Mouse (Mus musculus) kidney, adult 9 months (tissue): ENCODE measurements around the gene Snx9.
A peak's percentile ranks its signal among the peaks of the same experiment; 100 is the strongest.

ENCODE experiments used
- DNase-seq: peaks from one replicate; pipeline ENCODE4 v3.0.0; 2022

Gene Snx9

GRCm38 (mm10) chr17:5846101-5846500 lies 5.0 kb downstream of the Snx9 start:
- no peak for DNase-seq

GRCm38 (mm10) chr17:5848706-5849415 lies 7.7 kb downstream of the Snx9 start:
- peak; percentile 55 for DNase-seq

GRCm38 (mm10) chr17:5849421-5849910 lies 8.3 kb downstream of the Snx9 start:
- DNase-seq = peak; percentile 95

GRCm38 (mm10) chr17:5850031-5850430 lies 8.9 kb downstream of the Snx9 start:
- peak; percentile 32 for DNase-seq

GRCm38 (mm10) chr17:5850476-5850875 lies 9.3 kb downstream of the Snx9 start:
- DNase-seq = peak; percentile 24

- no peak for DNase-seq
Measured at GRCm38 (mm10) chr17:5853936-5854335, 12.8 kb downstream of the Snx9 start.

- DNase-seq = peak; percentile 29
Measured at GRCm38 (mm10) chr17:5855560-5855959, 14.4 kb downstream of the Snx9 start.

GRCm38 (mm10) chr17:5856426-5856825 lies 15.3 kb downstream of the Snx9 start:
- no peak for DNase-seq

GRCm38 (mm10) chr17:5857206-5857605 lies 16.1 kb downstream of the Snx9 start:
- no peak for DNase-seq

- DNase-seq = no peak
Measured at GRCm38 (mm10) chr17:5858209-5858608, 17.1 kb downstream of the Snx9 start.

- no peak for DNase-seq
Measured at GRCm38 (mm10) chr17:5862285-5862684, 21.2 kb downstream of the Snx9 start.

GRCm38 (mm10) chr17:5862869-5863268 lies 21.7 kb downstream of the Snx9 start:
- DNase-seq = no peak

GRCm38 (mm10) chr17:5863745-5864144 lies 22.6 kb downstream of the Snx9 start:
- peak; percentile 25 for DNase-seq

GRCm38 (mm10) chr17:5867456-5867855 lies 26.3 kb downstream of the Snx9 start:
- DNase-seq = no peak

GRCm38 (mm10) chr17:5868319-5869031 lies 27.3 kb downstream of the Snx9 start:
- peak; percentile 88 for DNase-seq

- DNase-seq = peak; percentile 59
Measured at GRCm38 (mm10) chr17:5869461-5869860, 28.3 kb downstream of the Snx9 start.

- DNase-seq = peak; percentile 16
Measured at GRCm38 (mm10) chr17:5870002-5870401, 28.9 kb downstream of the Snx9 start.

GRCm38 (mm10) chr17:5870696-5871095 lies 29.6 kb downstream of the Snx9 start:
- DNase-seq = peak; percentile 56

- peak; percentile 69 for DNase-seq
Measured at GRCm38 (mm10) chr17:5872506-5872905, 31.4 kb downstream of the Snx9 start.

GRCm38 (mm10) chr17:5874565-5874964 lies 33.4 kb downstream of the Snx9 start:
- DNase-seq = no peak

GRCm38 (mm10) chr17:5877611-5878157 lies 36.6 kb downstream of the Snx9 start:
- DNase-seq = no peak

- no peak for DNase-seq
Measured at GRCm38 (mm10) chr17:5878878-5879277, 37.7 kb downstream of the Snx9 start.

- peak; percentile 79 for DNase-seq
Measured at GRCm38 (mm10) chr17:5885474-5885873, 44.3 kb downstream of the Snx9 start.
